Mouse (Mus musculus) testis, adult 2 months (tissue): ENCODE measurements at regions not wholly inside any gene's neighbourhood (a gene's known extent, or its start where the extent isn't known, plus 50 kb on each side); places are given as distances from the start of the nearest gene placed in this dataset.

Experiments
- CTCF ChIP-seq: fragments of 200-500 bp; IDR thresholded peaks from 2 replicates; pipeline ENCODE4 v1.5.1; 2012; ENCODE audit warnings: low read depth, mild to moderate bottlenecking, inconsistent platforms, low read length, moderate library complexity; ENCODE audit not compliant: control insufficient read depth, insufficient read depth, insufficient replicate concordance
- POLR2A ChIP-seq: fragments of 200-500 bp; IDR thresholded peaks from 2 replicates; pipeline ENCODE4 v1.6.1; 2012; ENCODE audit warnings: low read depth, mild to moderate bottlenecking, inconsistent platforms, low read length, moderate library complexity; ENCODE audit not compliant: control insufficient read depth

GRCm38 (mm10) chr13:118979505-118979904 is 309.9 kb downstream of the Fgf10 start:
- TF ChIP-seq POLR2A (no peak), CTCF (no peak)
